Mouse (Mus musculus) embryonic fibroblast, embryonic 13.5 days (primary cell): ENCODE results near the gene Tmod3.

Experiments
- CTCF ChIP-seq: IDR thresholded peaks from 2 replicates; pipeline ENCODE4 v1.5.1; 2011; ENCODE audit warnings: mild to moderate bottlenecking, control low read depth, low read length, moderate library complexity, borderline replicate concordance; ENCODE audit not compliant: insufficient read depth
- POLR2A ChIP-seq: IDR thresholded peaks from 2 replicates; pipeline ENCODE4 v1.6.1; 2011; ENCODE audit warnings: low read depth, mild to moderate bottlenecking, control low read depth, low read length, moderate library complexity

DNA sequence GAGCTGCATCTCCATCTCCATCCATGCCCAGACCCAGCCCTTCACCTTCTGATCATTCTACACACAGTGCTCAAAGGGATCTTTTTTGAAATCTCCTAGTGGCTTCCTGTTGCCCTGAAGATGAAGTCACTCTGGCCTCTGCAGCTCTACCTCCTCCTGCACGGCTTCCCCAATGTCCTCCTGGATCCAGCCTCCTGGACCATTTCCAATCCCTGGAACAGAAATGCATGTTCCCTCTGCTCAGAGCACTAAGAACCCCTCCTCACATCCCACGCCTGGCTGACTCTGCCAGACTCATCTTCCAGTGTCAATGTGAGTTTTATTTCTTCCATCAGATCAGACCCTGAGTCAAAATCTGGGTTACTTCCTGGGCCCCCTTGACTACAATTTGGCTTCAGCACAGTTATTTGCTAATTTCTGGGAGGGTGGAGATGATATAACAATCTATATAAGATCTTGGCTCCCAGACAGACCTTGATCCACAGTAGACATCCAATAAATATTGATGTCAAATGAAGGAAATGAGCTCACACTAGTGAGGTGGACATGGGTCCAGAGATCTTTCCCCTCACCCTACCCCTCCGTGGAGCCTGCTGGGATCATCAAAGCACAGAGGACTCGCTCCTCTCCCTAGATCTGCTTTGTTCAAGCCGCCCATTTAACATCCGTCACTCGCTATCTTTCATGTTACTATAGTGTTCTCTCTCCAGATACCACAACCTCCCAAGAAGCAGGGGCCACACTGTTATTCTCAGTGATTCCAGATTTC, 40.9 kb upstream of the Tmod3 start:
- TF ChIP-seq CTCF (no peak), POLR2A (no peak)
